Mouse (Mus musculus) liver, embryonic 14.5 days (tissue): ENCODE measurements around the gene Crebrf.

Experiments used
- CTCF ChIP-seq: IDR thresholded peaks from 2 replicates; pipeline ENCODE4 v1.5.1; 2016; ENCODE audit warnings: antibody characterized with exemption, low read depth, control low read depth
- EP300 ChIP-seq: IDR thresholded peaks from 2 replicates; pipeline ENCODE4 v1.6.1; 2016; ENCODE audit warnings: antibody characterized with exemption, low read depth

DNA sequence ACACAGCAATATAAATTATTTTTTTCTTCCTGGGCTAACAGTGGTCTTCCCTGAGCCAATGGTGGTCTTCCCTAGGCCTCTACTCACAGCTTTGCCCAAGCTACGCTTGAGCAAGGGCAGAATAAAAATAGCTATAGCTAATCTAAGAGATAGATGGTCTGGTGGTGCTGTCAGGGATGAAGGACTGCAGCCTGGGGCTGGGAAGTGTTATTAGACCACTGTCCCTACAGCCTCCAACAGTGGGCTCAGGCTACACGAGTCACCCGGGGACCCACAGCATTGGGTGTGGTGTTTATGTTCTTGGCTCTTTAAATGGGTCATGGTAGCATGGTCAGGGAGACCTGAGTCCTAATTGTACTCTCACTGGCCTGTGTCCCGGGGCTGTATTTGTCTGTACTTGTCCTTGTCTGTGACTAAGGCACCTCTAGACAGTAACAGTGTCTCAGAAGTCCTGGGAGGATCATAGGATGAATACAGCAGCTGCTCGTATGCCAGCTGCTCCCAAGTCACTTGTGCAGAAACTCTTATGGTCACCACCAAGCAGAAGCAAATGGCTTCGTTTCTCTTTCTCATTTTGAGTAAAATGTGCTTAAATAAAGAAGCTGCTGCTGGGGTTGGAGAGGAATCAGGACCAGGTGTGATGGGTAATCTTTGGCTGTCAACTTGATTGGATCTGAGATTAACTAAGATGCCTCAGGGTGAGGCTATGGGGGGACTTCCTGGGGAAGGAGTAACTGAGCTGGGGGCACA is 82.1 kb downstream of the Crebrf start:
- TF ChIP-seq CTCF, result no peak
- no peak for TF ChIP-seq EP300
